22 mouse cellular contexts compared by ENCODE assay signal in the genomic region with DNA sequence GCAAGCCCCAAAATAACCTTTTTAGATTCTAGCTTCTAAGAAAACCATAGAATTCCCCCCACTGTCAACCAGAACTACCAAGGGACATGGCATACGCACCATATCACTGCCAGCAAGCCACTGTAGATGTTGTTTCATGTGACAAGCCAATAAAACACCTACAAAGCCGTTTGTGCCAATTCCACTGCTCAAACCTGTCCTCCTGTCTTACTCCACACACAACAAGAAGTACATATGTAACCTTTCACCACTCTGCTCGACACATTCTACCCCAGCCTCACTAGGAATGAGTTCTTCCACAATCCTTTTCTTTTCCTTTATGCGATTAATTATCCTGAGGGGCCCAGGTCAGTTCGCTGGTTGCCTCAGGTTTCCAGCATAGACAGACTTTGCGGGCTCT. TPM values are rescaled to one million over a fixed set of nuclear protein-coding genes. Genes with fewer than 3 reads are reported as not detected.
"Had no signal": no experiment of that assay in that cellular context is flagged by ENCODE, and none has a peak within 500 bp of the region (broad histone marks: within the 10 kb centered on the region; RNA-seq: fewer than 3 reads in every experiment).

No protein-coding gene starts in this region.

- H3K9me3 ChIP-seq: heart, embryonic 10.5 days; hindbrain, embryonic 13.5 days; hindbrain, embryonic 15.5 days; kidney, embryonic 15.5 days; limb, embryonic 10.5 days; limb, embryonic 12.5 days; liver, embryonic 13.5 days; liver, embryonic 15.5 days had no signal

- H3K4me2 ChIP-seq: heart, embryonic 12.5 days; hindbrain, embryonic 13.5 days; hindbrain, embryonic 15.5 days; kidney, embryonic 15.5 days; limb, embryonic 12.5 days; liver, embryonic 11.5 days; liver, embryonic 13.5 days; liver, embryonic 15.5 days had no signal

- H3K9ac ChIP-seq: heart, embryonic 12.5 days; hindbrain, embryonic 13.5 days; hindbrain, embryonic 15.5 days; kidney, embryonic 15.5 days; limb, embryonic 12.5 days; liver, embryonic 13.5 days; liver, embryonic 15.5 days; liver, postnatal 0 days had no signal

- H3K4me3 ChIP-seq: heart, embryonic 10.5 days; heart, embryonic 12.5 days; hindbrain, embryonic 13.5 days; hindbrain, embryonic 15.5 days; kidney, embryonic 15.5 days; limb, embryonic 10.5 days; limb, embryonic 12.5 days; liver, embryonic 13.5 days; liver, embryonic 15.5 days had no signal

- DNase-seq: layer of hippocampus, adult 9-11 months; liver, embryonic 13.5 days; liver, postnatal 0 days had no signal

- H3K27ac ChIP-seq: gastrocnemius, adult 2 months; heart, embryonic 10.5 days; hindbrain, embryonic 13.5 days; hindbrain, embryonic 15.5 days; hindbrain, postnatal 0 days; kidney, embryonic 15.5 days; limb, embryonic 10.5 days; limb, embryonic 12.5 days; liver, embryonic 13.5 days; liver, embryonic 15.5 days had no signal

- ATAC-seq: liver, postnatal 0 days had no signal

- H3K4me1 ChIP-seq: heart, embryonic 10.5 days; kidney, embryonic 15.5 days; limb, embryonic 10.5 days; limb, embryonic 12.5 days; liver, embryonic 15.5 days had no signal

- H3K27me3 ChIP-seq: heart, embryonic 12.5 days; hindbrain, embryonic 13.5 days; hindbrain, embryonic 15.5 days; kidney, embryonic 15.5 days; limb, embryonic 12.5 days; liver, embryonic 13.5 days; liver, embryonic 15.5 days had no signal

RNA-seq across cellular contexts. Expression of gene Olfr1367, which starts 48.9 kb away (rescaled TPM):
- polyA plus RNA-seq: heart, embryonic 10.5 days; heart, embryonic 12.5 days; heart, embryonic 14.5 days; heart, embryonic 16.5 days; hindbrain, embryonic 11.5 days; hindbrain, embryonic 13.5 days; hindbrain, embryonic 15.5 days; hindbrain, postnatal 0 days; intestine, embryonic 14.5 days; intestine, embryonic 16.5 days; kidney, adult 2 months; kidney, embryonic 15.5 days; large intestine, adult 2 months; limb, embryonic 10.5 days; limb, embryonic 12.5 days; limb, embryonic 14.5 days; liver, embryonic 11.5 days; liver, embryonic 13.5 days; liver, embryonic 15.5 days; liver, postnatal 0 days had no signal
